Mouse (Mus musculus): ENCODE results near the gene P4hb. TPM values are rescaled to one million over a fixed set of nuclear protein-coding genes. Genes with fewer than 3 reads are reported as not detected.

Gene P4hb
- polyA plus RNA-seq (2015; fragmentation: Nextera tagmentation; extraction: Ambion mirVana), result 635 and 803 TPM in 2 replicates

- no peaks in the 10 kb centered on the region for H3K27me3 ChIP-seq
- peak; percentile 94 for ATAC-seq (ENCODE audit: insufficient read depth)
Observed at GRCm38 (mm10) chr11:120572752-120573584, at the start of gene P4hb. Gene P4hb, minus strand, starts transcription at chr11:120573253.

GRCm38 (mm10) chr11:120622805-120623204 is 49.8 kb upstream of the P4hb start:
- no peaks in the 10 kb centered on the region for H3K27me3 ChIP-seq
- H3K4me3 ChIP-seq (replicated peaks), result no peak overlapping the region
- peaks cover 65% of the 10 kb centered on the region for H3K4me1 ChIP-seq (replicated peaks)
- peaks cover 71% of the 10 kb centered on the region for H3K36me3 ChIP-seq (replicated peaks)
- no peak overlapping the region for H3K9ac ChIP-seq
- WGBS (ENCODE audit: insufficient replicate concordance), result 86% methylated on average over 6 of the region's 6 CpGs
- no peak overlapping the region for H3K27ac ChIP-seq (replicated peaks)
- H3K9me3 ChIP-seq (replicated peaks), result no peaks in the 10 kb centered on the region
- no peak for ATAC-seq (ENCODE audit: insufficient read depth)
- H3K4me2 ChIP-seq, result 0 out of 2 replicates have a peak overlapping the region, but pooled peaks have one; percentile 90

More at GRCm38 (mm10) chr11:120572752-120573584, at the start of gene P4hb:
- peaks cover 67% of the 10 kb centered on the region for H3K4me1 ChIP-seq (replicated peaks)
- WGBS (ENCODE audit: insufficient replicate concordance), result under 1% methylated on average over 94 of the region's 94 CpGs
- H3K9ac ChIP-seq, result peak within 1 kb of the TSS; percentile 86
- H3K9me3 ChIP-seq (replicated peaks), result no peaks in the 10 kb centered on the region
- H3K36me3 ChIP-seq (replicated peaks), result peaks cover 40% of the 10 kb centered on the region
- peak within 1 kb of the TSS; percentile 90 for H3K27ac ChIP-seq (replicated peaks)
- H3K4me2 ChIP-seq, result peak within 1 kb of the TSS; percentile 92
- H3K4me3 ChIP-seq (replicated peaks), result peak within 1 kb of the TSS; percentile 82

- Histone ChIP-seq H3K27me3 (no peaks in the 10 kb centered on the region), H3K9me3 (replicated peaks) (no peaks in the 10 kb centered on the region), H3K4me3 (replicated peaks) (no peak overlapping the region), H3K4me1 (replicated peaks) (peaks cover 61% of the 10 kb centered on the region), H3K27ac (replicated peaks) (no peak overlapping the region), H3K36me3 (replicated peaks) (peaks cover 67% of the 10 kb centered on the region), H3K4me2 (no peak overlapping the region), H3K9ac (no peak overlapping the region)
- 88% methylated on average over 14 of the region's 14 CpGs for WGBS (ENCODE audit: insufficient replicate concordance)
- no peak for ATAC-seq (ENCODE audit: insufficient read depth)
Observed at GRCm38 (mm10) chr11:120620195-120620594, 47.1 kb upstream of the P4hb start.

GRCm38 (mm10) chr11:120618619-120619535 is 45.8 kb upstream of the P4hb start:
- Histone ChIP-seq H3K9ac (peak overlapping the region; percentile 34; the same call in 1 of the 2 replicates), H3K27ac (replicated peaks) (peak overlapping the region; percentile 88), H3K4me2 (peak overlapping the region; percentile 90)

DNA sequence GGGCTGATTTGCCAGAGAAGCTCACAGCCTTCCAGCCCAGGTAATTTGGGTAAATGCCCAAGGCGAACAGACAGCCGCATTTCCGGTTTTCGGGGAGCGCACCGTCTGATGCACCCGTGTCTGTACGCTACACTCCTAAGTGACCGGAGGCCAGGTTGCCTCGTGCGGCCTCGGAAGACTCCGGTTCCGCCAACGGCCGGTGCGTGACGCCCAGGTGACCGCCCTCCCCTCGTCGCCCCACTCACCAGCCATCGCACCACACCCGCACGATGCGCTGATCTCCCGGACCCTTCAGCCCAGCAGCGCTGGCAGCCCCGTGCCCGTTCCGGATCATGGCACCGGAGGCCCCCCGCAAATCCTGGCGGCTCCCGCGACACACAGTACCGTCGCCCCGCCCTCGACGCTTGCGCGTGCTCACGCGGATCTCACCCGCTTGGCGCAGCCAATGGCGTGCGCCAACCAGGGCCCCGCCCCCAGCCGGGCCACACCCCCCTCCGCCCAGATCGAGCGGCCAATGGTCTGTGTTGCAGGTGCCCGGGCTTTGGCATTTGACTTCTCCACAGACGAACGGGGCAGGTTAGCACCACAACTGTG is 44.6 kb upstream of the P4hb start, which contains the start of gene Pcyt2:
TSS of gene Pcyt2 (minus strand) at position 418 of the 594 bp plus-strand sequence.
- Histone ChIP-seq H3K4me2 (peak within 1 kb of the TSS; percentile 90), H3K4me1 (replicated peaks) (peaks cover 52% of the 10 kb centered on the region), H3K4me3 (replicated peaks) (peak within 1 kb of the TSS; percentile 91), H3K27ac (replicated peaks) (peak within 1 kb of the TSS; percentile 88), H3K36me3 (replicated peaks) (peaks cover 79% of the 10 kb centered on the region), H3K27me3 (no peaks in the 10 kb centered on the region), H3K9me3 (replicated peaks) (no peaks in the 10 kb centered on the region), H3K9ac (peak within 1 kb of the TSS; percentile 78)
- WGBS (ENCODE audit: insufficient replicate concordance), result under 1% methylated on average over 56 of the region's 56 CpGs
- ATAC-seq (ENCODE audit: insufficient read depth), result peak; percentile 94

More at GRCm38 (mm10) chr11:120618619-120619535, 45.8 kb upstream of the P4hb start:
- H3K4me1 ChIP-seq (replicated peaks), result peaks cover 56% of the 10 kb centered on the region
- 90% methylated on average over 25 of the region's 25 CpGs for WGBS (ENCODE audit: insufficient replicate concordance)
- H3K9me3 ChIP-seq (replicated peaks), result no peaks in the 10 kb centered on the region
- no peak overlapping the region for H3K4me3 ChIP-seq (replicated peaks)
- no peak for ATAC-seq (ENCODE audit: insufficient read depth)
- H3K27me3 ChIP-seq, result no peaks in the 10 kb centered on the region
- H3K36me3 ChIP-seq (replicated peaks), result peaks cover 79% of the 10 kb centered on the region

- Histone ChIP-seq H3K4me1 (replicated peaks) (peaks cover 50% of the 10 kb centered on the region), H3K4me2 (peak overlapping the region; percentile 90), H3K4me3 (replicated peaks) (peak overlapping the region; percentile 91), H3K27me3 (no peaks in the 10 kb centered on the region), H3K36me3 (replicated peaks) (peaks cover 79% of the 10 kb centered on the region), H3K9me3 (replicated peaks) (no peaks in the 10 kb centered on the region), H3K9ac (peak overlapping the region; percentile 78), H3K27ac (replicated peaks) (peak overlapping the region; percentile 88)
- peak; percentile 5; the same call in 1 of the 2 replicates for ATAC-seq (ENCODE audit: insufficient read depth)
- WGBS (ENCODE audit: insufficient replicate concordance), result 31% methylated on average over 4 of the region's 4 CpGs
Observed at GRCm38 (mm10) chr11:120616617-120617294, 43.7 kb upstream of the P4hb start.

- peaks cover 50% of the 10 kb centered on the region for H3K4me1 ChIP-seq (replicated peaks)
- no peaks in the 10 kb centered on the region for H3K9me3 ChIP-seq (replicated peaks)
- peaks cover 79% of the 10 kb centered on the region for H3K36me3 ChIP-seq (replicated peaks)
- H3K27me3 ChIP-seq, result no peaks in the 10 kb centered on the region
- 78% methylated on average over 11 of the region's 11 CpGs for WGBS (ENCODE audit: insufficient replicate concordance)
- H3K27ac ChIP-seq (replicated peaks), result peak overlapping the region; percentile 88; the same call in 1 of the 2 replicates
- ATAC-seq (ENCODE audit: insufficient read depth), result no peak
- H3K4me3 ChIP-seq (replicated peaks), result peak overlapping the region; percentile 91; the same call in 1 of the 2 replicates
- peak overlapping the region; percentile 27; the same call in 1 of the 2 replicates for H3K9ac ChIP-seq
- peak overlapping the region; percentile 90 for H3K4me2 ChIP-seq
Observed at GRCm38 (mm10) chr11:120615606-120616203, 42.7 kb upstream of the P4hb start.

- no peaks in the 10 kb centered on the region for H3K27me3 ChIP-seq
- H3K27ac ChIP-seq (replicated peaks), result no peak overlapping the region
- ATAC-seq (ENCODE audit: insufficient read depth), result no peak
- peaks cover 79% of the 10 kb centered on the region for H3K36me3 ChIP-seq (replicated peaks)
- WGBS (ENCODE audit: insufficient replicate concordance), result 82% methylated on average over 6 of the region's 6 CpGs
- H3K9me3 ChIP-seq (replicated peaks), result no peaks in the 10 kb centered on the region
- H3K4me2 ChIP-seq, result peak overlapping the region; percentile 90; the same call in 1 of the 2 replicates
- H3K4me1 ChIP-seq (replicated peaks), result peaks cover 50% of the 10 kb centered on the region
- no peak overlapping the region for H3K9ac ChIP-seq
- no peak overlapping the region for H3K4me3 ChIP-seq (replicated peaks)
Observed at GRCm38 (mm10) chr11:120615167-120615566, 42.1 kb upstream of the P4hb start.

DNA sequence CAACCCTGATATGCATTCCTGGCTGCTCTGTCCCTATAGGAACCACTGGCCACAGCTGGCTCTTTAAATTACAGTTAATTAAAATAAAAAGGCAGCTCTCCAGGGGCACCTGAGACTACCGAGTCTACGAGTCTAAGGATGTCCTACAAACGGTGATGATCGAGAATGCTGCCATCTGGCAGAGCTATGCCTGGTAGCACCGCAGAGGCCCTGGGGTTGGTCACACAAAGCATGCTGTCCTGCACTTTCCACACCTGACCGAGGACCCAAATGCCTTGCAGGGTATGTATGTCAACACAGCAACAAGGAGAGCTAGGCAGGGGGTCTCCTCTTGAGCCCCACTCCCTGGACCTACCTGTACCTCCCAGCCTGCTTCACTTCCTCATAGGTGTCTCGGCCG is 40.9 kb upstream of the P4hb start:
- H3K4me2 ChIP-seq, result no peak overlapping the region
- WGBS (ENCODE audit: insufficient replicate concordance), result 79% methylated on average over 8 of the region's 8 CpGs
- no peak for ATAC-seq (ENCODE audit: insufficient read depth)
- H3K27ac ChIP-seq (replicated peaks), result no peak overlapping the region
- peaks cover 2% of the 10 kb centered on the region for H3K27me3 ChIP-seq
- H3K36me3 ChIP-seq (replicated peaks), result peaks cover 71% of the 10 kb centered on the region
- no peak overlapping the region for H3K9ac ChIP-seq
- no peaks in the 10 kb centered on the region for H3K9me3 ChIP-seq (replicated peaks)
- H3K4me1 ChIP-seq (replicated peaks), result peaks cover 56% of the 10 kb centered on the region
- no peak overlapping the region for H3K4me3 ChIP-seq (replicated peaks)

All from liver, embryonic 15.5 days (tissue).